Mouse (Mus musculus): Measurements from ENCODE around the gene Fam120a. TPM values are rescaled to one million over a fixed set of nuclear protein-coding genes. Genes with fewer than 3 reads are reported as not detected.

The Fam120a gene
- polyA plus RNA-seq, 1 experiment from 2014 or later = 38.0 TPM

GRCm38 (mm10) chr13:48849155-48849554 is 118.7 kb downstream of the Fam120a start:
- DNase-seq (ENCODE audit: low spot score) (no peak), ATAC-seq (replicated peaks; ENCODE audit: low FRiP score) (no peak)
- H3K4me3 ChIP-seq (ENCODE audit: low read depth, low read length) = no peak overlapping the region
- no peaks in the 10 kb centered on the region for H3K9me3 ChIP-seq (ENCODE audit: control insufficient read depth, low read length)
- no peaks in the 10 kb centered on the region for H3K36me3 ChIP-seq (ENCODE audit: control insufficient read depth, insufficient read depth, low read length)
- H3K4me2 ChIP-seq = no peak overlapping the region
- H3K9ac ChIP-seq (ENCODE audit: low read depth, low read length) = no peak overlapping the region
- H3K4me1 ChIP-seq (replicated peaks; ENCODE audit: control insufficient read depth, insufficient read depth, low read length) = peaks cover 24% of the 10 kb centered on the region
- no peaks in the 10 kb centered on the region for H3K27me3 ChIP-seq (replicated peaks; ENCODE audit: control insufficient read depth, insufficient read depth, low read length)
- 53% methylated on average over 3 of the region's 3 CpGs for WGBS
- no peak overlapping the region for H3K27ac ChIP-seq (ENCODE audit: low read depth, low read length)

DNA sequence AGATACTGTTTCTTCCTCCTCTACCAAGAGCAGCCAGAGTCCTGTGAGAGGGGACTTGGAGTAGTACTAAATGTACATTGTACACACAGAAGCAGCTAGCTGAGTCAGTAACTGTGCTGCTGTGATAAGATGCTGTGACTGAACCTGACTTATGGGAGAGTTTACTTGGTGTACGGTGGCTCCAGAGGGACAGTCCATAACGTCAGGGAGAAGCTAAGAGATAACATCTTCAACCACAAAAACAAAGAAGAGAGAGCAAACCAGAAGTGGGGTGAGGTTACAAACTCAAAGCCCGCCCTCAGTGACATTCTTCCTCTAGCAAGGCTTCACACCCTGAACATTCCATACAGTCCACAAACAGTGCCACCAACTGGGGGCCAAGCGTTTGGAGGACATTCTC is 122.5 kb downstream of the Fam120a start:
- H3K4me3 ChIP-seq (ENCODE audit: low read depth, low read length) = no peak overlapping the region
- H3K27me3 ChIP-seq (replicated peaks; ENCODE audit: control insufficient read depth, insufficient read depth, low read length) = no peaks in the 10 kb centered on the region
- peaks cover 12% of the 10 kb centered on the region for H3K4me1 ChIP-seq (replicated peaks; ENCODE audit: control insufficient read depth, insufficient read depth, low read length)
- no peaks in the 10 kb centered on the region for H3K36me3 ChIP-seq (ENCODE audit: control insufficient read depth, insufficient read depth, low read length)
- peak overlapping the region; percentile 43 for H3K4me2 ChIP-seq
- H3K9ac ChIP-seq (ENCODE audit: low read depth, low read length) = no peak overlapping the region
- DNase-seq (ENCODE audit: low spot score) = no peak
- peak; percentile 90 for ATAC-seq (replicated peaks; ENCODE audit: low FRiP score)
- H3K27ac ChIP-seq (ENCODE audit: low read depth, low read length) = peak overlapping the region; percentile 64; the same call in 1 of the 2 replicates
- WGBS = 30% methylated on average over 4 of the region's 4 CpGs
- no peaks in the 10 kb centered on the region for H3K9me3 ChIP-seq (ENCODE audit: control insufficient read depth, low read length)

GRCm38 (mm10) chr13:48843530-48843929 is 124.3 kb downstream of the Fam120a start:
- peaks cover 12% of the 10 kb centered on the region for H3K4me1 ChIP-seq (replicated peaks; ENCODE audit: control insufficient read depth, insufficient read depth, low read length)
- H3K27ac ChIP-seq (ENCODE audit: low read depth, low read length) = no peak overlapping the region
- 81% methylated on average over 1 of the region's 1 CpGs for WGBS
- DNase-seq (ENCODE audit: low spot score) (no peak), ATAC-seq (replicated peaks; ENCODE audit: low FRiP score) (no peak)
- H3K4me3 ChIP-seq (ENCODE audit: low read depth, low read length) = no peak overlapping the region
- H3K4me2 ChIP-seq = no peak overlapping the region
- no peaks in the 10 kb centered on the region for H3K36me3 ChIP-seq (ENCODE audit: control insufficient read depth, insufficient read depth, low read length)
- no peak overlapping the region for H3K9ac ChIP-seq (ENCODE audit: low read depth, low read length)
- H3K9me3 ChIP-seq (ENCODE audit: control insufficient read depth, low read length) = no peaks in the 10 kb centered on the region
- no peaks in the 10 kb centered on the region for H3K27me3 ChIP-seq (replicated peaks; ENCODE audit: control insufficient read depth, insufficient read depth, low read length)

- H3K27ac ChIP-seq (ENCODE audit: low read depth, low read length) = no peak overlapping the region
These were observed 125.8 kb downstream of the Fam120a start for GRCm38 (mm10) chr13:48841905-48842592.

DNA sequence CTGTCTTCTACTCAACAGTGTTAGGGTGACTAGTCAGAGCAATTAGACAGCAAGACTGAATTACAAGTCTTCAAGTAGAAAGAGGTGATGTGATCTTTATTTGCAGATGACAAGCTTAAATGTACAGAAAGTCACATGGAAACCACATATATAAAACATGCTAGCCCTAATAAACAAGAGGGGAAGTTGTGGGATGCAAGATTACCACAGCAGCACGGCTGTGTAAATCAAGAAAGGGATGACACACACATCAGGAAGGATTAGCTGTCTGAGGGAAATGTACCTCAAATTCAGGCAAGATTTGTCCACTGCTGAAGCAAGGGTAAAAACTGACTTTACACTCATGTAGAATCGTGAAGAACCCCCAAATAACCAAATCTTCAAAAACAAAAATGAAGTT is 129.5 kb downstream of the Fam120a start:
- ATAC-seq (replicated peaks; ENCODE audit: low FRiP score) (no peak), DNase-seq (ENCODE audit: low spot score) (no peak)
- no peak overlapping the region for H3K4me3 ChIP-seq (ENCODE audit: low read depth, low read length)
- no peaks in the 10 kb centered on the region for H3K27me3 ChIP-seq (replicated peaks; ENCODE audit: control insufficient read depth, insufficient read depth, low read length)
- no peak overlapping the region for H3K4me2 ChIP-seq
- H3K27ac ChIP-seq (ENCODE audit: low read depth, low read length) = no peak overlapping the region
- peaks cover 4% of the 10 kb centered on the region for H3K4me1 ChIP-seq (replicated peaks; ENCODE audit: control insufficient read depth, insufficient read depth, low read length)
- H3K9ac ChIP-seq (ENCODE audit: low read depth, low read length) = no peak overlapping the region
- no peaks in the 10 kb centered on the region for H3K36me3 ChIP-seq (ENCODE audit: control insufficient read depth, insufficient read depth, low read length)
- WGBS = 58% methylated on average over 2 of the region's 2 CpGs
- H3K9me3 ChIP-seq (ENCODE audit: control insufficient read depth, low read length) = no peaks in the 10 kb centered on the region

More at GRCm38 (mm10) chr13:48841905-48842592, 125.8 kb downstream of the Fam120a start:
- ATAC-seq (replicated peaks; ENCODE audit: low FRiP score) = no peak
- DNase-seq (ENCODE audit: low spot score) = no peak
- Histone ChIP-seq H3K9me3 (ENCODE audit: control insufficient read depth, low read length) (no peaks in the 10 kb centered on the region), H3K4me1 (replicated peaks; ENCODE audit: control insufficient read depth, insufficient read depth, low read length) (peaks cover 12% of the 10 kb centered on the region), H3K36me3 (ENCODE audit: control insufficient read depth, insufficient read depth, low read length) (no peaks in the 10 kb centered on the region), H3K4me2 (no peak overlapping the region), H3K4me3 (ENCODE audit: low read depth, low read length) (no peak overlapping the region), H3K27me3 (replicated peaks; ENCODE audit: control insufficient read depth, insufficient read depth, low read length) (no peaks in the 10 kb centered on the region), H3K9ac (ENCODE audit: low read depth, low read length) (no peak overlapping the region; the same call in 1 of the 2 replicates)
- WGBS = 61% methylated on average over 5 of the region's 5 CpGs

- ATAC-seq (replicated peaks; ENCODE audit: low FRiP score) (no peak), DNase-seq (ENCODE audit: low spot score) (no peak)
- 81% methylated on average over 6 of the region's 6 CpGs for WGBS
- Histone ChIP-seq H3K4me3 (ENCODE audit: low read depth, low read length) (no peak overlapping the region), H3K36me3 (ENCODE audit: control insufficient read depth, insufficient read depth, low read length) (0 out of 2 replicates have a peak, but pooled peaks cover 2% of the 10 kb centered on the region), H3K9ac (ENCODE audit: low read depth, low read length) (no peak overlapping the region), H3K4me1 (replicated peaks; ENCODE audit: control insufficient read depth, insufficient read depth, low read length) (peaks cover 4% of the 10 kb centered on the region), H3K27me3 (replicated peaks; ENCODE audit: control insufficient read depth, insufficient read depth, low read length) (no peaks in the 10 kb centered on the region), H3K4me2 (no peak overlapping the region), H3K27ac (ENCODE audit: low read depth, low read length) (no peak overlapping the region), H3K9me3 (ENCODE audit: control insufficient read depth, low read length) (no peaks in the 10 kb centered on the region)
These were observed 130.3 kb downstream of the Fam120a start for GRCm38 (mm10) chr13:48837537-48837936.

GRCm38 (mm10) chr13:48830528-48831250 is 137.1 kb downstream of the Fam120a start:
- Histone ChIP-seq H3K9ac (ENCODE audit: low read depth, low read length) (no peak overlapping the region), H3K27me3 (replicated peaks; ENCODE audit: control insufficient read depth, insufficient read depth, low read length) (no peaks in the 10 kb centered on the region), H3K4me2 (no peak overlapping the region), H3K9me3 (ENCODE audit: control insufficient read depth, low read length) (no peaks in the 10 kb centered on the region), H3K27ac (ENCODE audit: low read depth, low read length) (no peak overlapping the region), H3K4me1 (replicated peaks; ENCODE audit: control insufficient read depth, insufficient read depth, low read length) (no peaks in the 10 kb centered on the region), H3K36me3 (ENCODE audit: control insufficient read depth, insufficient read depth, low read length) (peaks cover 28% of the 10 kb centered on the region), H3K4me3 (ENCODE audit: low read depth, low read length) (no peak overlapping the region)
- no peak for ATAC-seq (replicated peaks; ENCODE audit: low FRiP score)
- 82% methylated on average over 14 of the region's 14 CpGs for WGBS
- no peak for DNase-seq (ENCODE audit: low spot score)

- WGBS = 88% methylated on average over 4 of the region's 4 CpGs
- Histone ChIP-seq H3K9ac (ENCODE audit: low read depth, low read length) (no peak overlapping the region), H3K4me2 (no peak overlapping the region), H3K27ac (ENCODE audit: low read depth, low read length) (no peak overlapping the region), H3K27me3 (replicated peaks; ENCODE audit: control insufficient read depth, insufficient read depth, low read length) (no peaks in the 10 kb centered on the region), H3K36me3 (ENCODE audit: control insufficient read depth, insufficient read depth, low read length) (peaks cover 35% of the 10 kb centered on the region), H3K9me3 (ENCODE audit: control insufficient read depth, low read length) (no peaks in the 10 kb centered on the region), H3K4me1 (replicated peaks; ENCODE audit: control insufficient read depth, insufficient read depth, low read length) (no peaks in the 10 kb centered on the region), H3K4me3 (ENCODE audit: low read depth, low read length) (no peak overlapping the region)
- ATAC-seq (replicated peaks; ENCODE audit: low FRiP score) = no peak
- DNase-seq (ENCODE audit: low spot score) = no peak
These were observed 138.0 kb downstream of the Fam120a start for GRCm38 (mm10) chr13:48829780-48830179.
